Mouse (Mus musculus) brain, adult 2 months (tissue): ENCODE results near the gene Kif24.

Experiments used
- DNase-seq: peaks from one replicate; pipeline ENCODE4 v3.0.0; 2011; ENCODE audit warnings: low read depth, low spot score

Gene Kif24

GRCm38 (mm10) chr4:41349199-41349591 lies 115.5 kb downstream of the Kif24 start:
- DNase-seq: no peak

- DNase-seq: peak; percentile 98
Observed at GRCm38 (mm10) chr4:41348584-41349198, 116.0 kb downstream of the Kif24 start, which contains the start of gene Ubap1. Gene Ubap1, plus strand, starts transcription at chr4:41348996.

- peak; percentile 6 for DNase-seq
Observed at GRCm38 (mm10) chr4:41347839-41348238, 116.8 kb downstream of the Kif24 start.

DNA sequence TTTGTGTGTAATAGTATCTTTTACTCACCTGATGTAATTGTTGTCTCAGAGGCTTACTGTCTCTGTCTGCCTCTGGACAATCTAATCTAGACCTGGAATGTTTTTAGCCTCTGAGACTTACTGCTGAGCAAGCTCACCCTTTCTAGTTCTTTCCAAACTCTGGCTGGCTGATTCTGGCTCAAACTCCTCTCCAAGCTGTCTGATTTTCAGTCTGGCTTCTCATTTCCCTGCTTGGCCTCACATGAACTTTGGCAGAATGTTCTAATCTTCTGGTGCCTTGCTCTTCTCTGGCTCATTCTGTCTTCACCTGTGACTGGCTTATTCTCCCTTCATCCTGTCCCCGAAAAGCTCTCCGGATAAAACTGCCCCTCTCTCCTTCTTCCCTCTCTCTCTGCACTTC lies 118.7 kb downstream of the Kif24 start:
- DNase-seq: peak; percentile 17

- no peak for DNase-seq
Observed at GRCm38 (mm10) chr4:41340912-41341550, 123.7 kb downstream of the Kif24 start.
